Mouse (Mus musculus) intestine, embryonic 14.5 days (tissue): Measurements from ENCODE around the gene Ap3m1. TPM values are rescaled to one million over a fixed set of nuclear protein-coding genes. Genes with fewer than 3 reads are reported as not detected.
A peak's percentile ranks its signal among the peaks of the same experiment; 100 is the strongest.

ENCODE experiments used
- ATAC-seq: fragments of 200-750 bp; cut with Nextera tagmentation; replicated peaks from 2 replicates; pipeline ENCODE4 v1.8.0; 2017; ENCODE audit warnings: low read depth, moderate number of reproducible peaks, moderate TSS enrichment, moderate library complexity; ENCODE audit not compliant: low FRiP score, low TSS enrichment
- DNase-seq: peaks from one replicate; pipeline ENCODE4 v3.0.0-alpha.2; 2018; ENCODE audit warnings: low spot score
- H3K27ac ChIP-seq: fragments of 300-500 bp; sonication (generic); 2 replicates; pipeline ENCODE4 v1.5.1; 2014; ENCODE audit warnings: low read depth, mild to moderate bottlenecking, control low read depth
- H3K27me3 ChIP-seq: fragments of 300-500 bp; sonication (generic); replicated peaks from 2 replicates; pipeline ENCODE4 v1.6.1; 2014; ENCODE audit warnings: low read length, control low read depth; ENCODE audit not compliant: control insufficient read depth, insufficient read depth
- H3K36me3 ChIP-seq: fragments of 300-500 bp; sonication (generic); 2 replicates; pipeline ENCODE4 v1.6.1; 2014; ENCODE audit warnings: low read length, control low read depth; ENCODE audit not compliant: control insufficient read depth, insufficient read depth
- H3K4me1 ChIP-seq: fragments of 300-500 bp; sonication (generic); replicated peaks from 2 replicates; pipeline ENCODE4 v1.6.1; 2014; ENCODE audit warnings: low read length, control low read depth, mixed read lengths; ENCODE audit not compliant: control insufficient read depth, insufficient read depth
- H3K4me2 ChIP-seq: fragments of 300-500 bp; sonication (generic); 2 replicates; pipeline ENCODE4 v1.6.1; 2014; ENCODE audit warnings: low read length
- H3K4me3 ChIP-seq: fragments of 300-500 bp; sonication (generic); 2 replicates; pipeline ENCODE4 v1.5.1; 2014; ENCODE audit warnings: low read depth, low read length, control low read depth, mixed read lengths
- H3K9ac ChIP-seq: fragments of 300-500 bp; sonication (generic); 2 replicates; pipeline ENCODE4 v1.6.1; 2014; ENCODE audit warnings: mild to moderate bottlenecking, low read length
- H3K9me3 ChIP-seq: fragments of 300-500 bp; sonication (generic); 2 replicates; pipeline ENCODE4 v1.6.1; 2016; ENCODE audit warnings: low read length, control low read depth; ENCODE audit not compliant: control insufficient read depth
- WGBS: fragments of 180-500 bp; shearing (Covaris S2); extraction: QIAGEN DNeasy Blood & Tissue Kit; methylation state at CpG from one replicate; pipeline ENCODE4 v1.1.7; 2014; 5-methylcytosine and 5-hydroxymethylcytosine counted together
- polyA plus RNA-seq: library from polyadenylated mRNA; unstranded; fragments of >200 nt; fragmentation: Nextera tagmentation; extraction: Ambion mirVana; gene quantifications from 2 replicates; pipeline ENCODE4 v1.2.1, GENCODE M21; 2014

Gene Ap3m1
- polyA plus RNA-seq, 1 experiment from 2014 or later, result 82.7 TPM

- no peaks in the 10 kb centered on the region for H3K36me3 ChIP-seq
- 39% methylated on average over 7 of the region's 7 CpGs for WGBS
- H3K4me2 ChIP-seq, result peak overlapping the region; percentile 70
- no peak for ATAC-seq
- no peaks in the 10 kb centered on the region for H3K27me3 ChIP-seq
- peaks cover 20% of the 10 kb centered on the region for H3K4me1 ChIP-seq
- peak overlapping the region; percentile 64 for H3K9ac ChIP-seq
- no peak for DNase-seq
- H3K9me3 ChIP-seq, result no peaks in the 10 kb centered on the region
- no peak overlapping the region for H3K27ac ChIP-seq
- peak overlapping the region; percentile 61 for H3K4me3 ChIP-seq
These were observed 24.3 kb upstream of the Ap3m1 start for GRCm38 (mm10) chr14:21076501-21077194.

- Histone ChIP-seq H3K4me2 (peak overlapping the region; percentile 70), H3K27me3 (no peaks in the 10 kb centered on the region), H3K4me1 (peaks cover 20% of the 10 kb centered on the region), H3K4me3 (peak overlapping the region; percentile 61), H3K9me3 (no peaks in the 10 kb centered on the region), H3K9ac (peak overlapping the region; percentile 64), H3K27ac (peak overlapping the region; percentile 77), H3K36me3 (no peaks in the 10 kb centered on the region)
- DNase-seq, result peak; percentile 92
- peak; percentile 98 for ATAC-seq
- WGBS, result under 1% methylated on average over 48 of the region's 59 CpGs
These were observed 23.6 kb upstream of the Ap3m1 start for GRCm38 (mm10) chr14:21075751-21076500.

- Histone ChIP-seq H3K27me3 (no peaks in the 10 kb centered on the region), H3K9ac (no peak overlapping the region), H3K27ac (no peak overlapping the region; the same call in 1 of the 2 replicates), H3K9me3 (no peaks in the 10 kb centered on the region), H3K4me2 (peak overlapping the region; percentile 70), H3K4me3 (peak overlapping the region; percentile 61; the same call in 1 of the 2 replicates), H3K36me3 (no peaks in the 10 kb centered on the region), H3K4me1 (peaks cover 20% of the 10 kb centered on the region)
- 33% methylated on average over 11 of the region's 11 CpGs for WGBS
- ATAC-seq (no peak), DNase-seq (no peak)
These were observed 22.4 kb upstream of the Ap3m1 start for GRCm38 (mm10) chr14:21074398-21075320.

GRCm38 (mm10) chr14:21073981-21074380 is 21.7 kb upstream of the Ap3m1 start:
- no peak for DNase-seq
- ATAC-seq, result no peak
- no peak overlapping the region for H3K27ac ChIP-seq
- H3K4me3 ChIP-seq, result no peak overlapping the region
- no peaks in the 10 kb centered on the region for H3K36me3 ChIP-seq
- peaks cover 20% of the 10 kb centered on the region for H3K4me1 ChIP-seq
- no peak overlapping the region for H3K9ac ChIP-seq
- 49% methylated on average over 3 of the region's 3 CpGs for WGBS
- no peak overlapping the region for H3K4me2 ChIP-seq
- no peaks in the 10 kb centered on the region for H3K27me3 ChIP-seq
- H3K9me3 ChIP-seq, result no peaks in the 10 kb centered on the region

- DNase-seq (no peak), ATAC-seq (no peak)
- WGBS, result 87% methylated on average over 5 of the region's 5 CpGs
- no peak overlapping the region for H3K4me2 ChIP-seq
- H3K9ac ChIP-seq, result no peak overlapping the region
- no peaks in the 10 kb centered on the region for H3K36me3 ChIP-seq
- no peak overlapping the region for H3K4me3 ChIP-seq
- no peaks in the 10 kb centered on the region for H3K9me3 ChIP-seq
- H3K27me3 ChIP-seq, result no peaks in the 10 kb centered on the region
- no peak overlapping the region for H3K27ac ChIP-seq
- peaks cover 4% of the 10 kb centered on the region; the same call in 1 of the 2 replicates for H3K4me1 ChIP-seq
These were observed 17.3 kb upstream of the Ap3m1 start for GRCm38 (mm10) chr14:21069594-21069993.

- no peaks in the 10 kb centered on the region for H3K9me3 ChIP-seq
- no peak overlapping the region for H3K4me2 ChIP-seq
- H3K36me3 ChIP-seq, result no peaks in the 10 kb centered on the region
- peaks cover 14% of the 10 kb centered on the region for H3K4me1 ChIP-seq
- DNase-seq (no peak), ATAC-seq (no peak)
- H3K27me3 ChIP-seq, result no peaks in the 10 kb centered on the region
- H3K9ac ChIP-seq, result no peak overlapping the region
- H3K27ac ChIP-seq, result no peak overlapping the region
- 32% methylated on average over 8 of the region's 8 CpGs for WGBS
- no peak overlapping the region for H3K4me3 ChIP-seq
These were observed 13.3 kb upstream of the Ap3m1 start for GRCm38 (mm10) chr14:21065490-21066162.

GRCm38 (mm10) chr14:21064321-21064720 is 12.0 kb upstream of the Ap3m1 start:
- H3K4me2 ChIP-seq, result no peak overlapping the region
- ATAC-seq, result no peak
- 16% methylated on average over 1 of the region's 1 CpGs for WGBS

More at GRCm38 (mm10) chr14:21064321-21064720, 12.0 kb upstream of the Ap3m1 start:
- no peaks in the 10 kb centered on the region for H3K9me3 ChIP-seq
- no peak for DNase-seq
- H3K4me3 ChIP-seq, result no peak overlapping the region
- no peak overlapping the region for H3K27ac ChIP-seq
- no peak overlapping the region for H3K9ac ChIP-seq
- H3K36me3 ChIP-seq, result no peaks in the 10 kb centered on the region
- H3K27me3 ChIP-seq, result no peaks in the 10 kb centered on the region
- H3K4me1 ChIP-seq, result peaks cover 14% of the 10 kb centered on the region
